Mouse (Mus musculus): Measurements from ENCODE around the gene Olfr937.

The Olfr937 gene

DNA sequence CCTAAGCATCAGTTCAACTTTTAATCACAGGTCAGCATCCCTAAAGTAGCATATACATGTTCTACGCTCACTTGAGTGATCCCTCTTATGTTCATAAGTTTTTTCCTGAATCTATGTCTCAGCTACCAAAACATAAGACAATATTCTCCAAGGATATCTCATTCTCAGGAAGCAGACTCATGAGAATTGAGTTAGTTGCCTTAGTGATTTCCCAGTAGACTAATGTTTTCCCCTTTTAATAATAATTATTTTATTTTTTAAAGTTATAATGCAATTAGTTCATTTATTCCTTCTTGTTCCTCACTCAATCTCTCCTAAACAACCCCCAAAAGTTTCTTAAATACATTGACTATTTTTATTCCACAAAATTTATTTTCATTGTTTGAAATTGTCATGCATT, at the start of gene Olfr937:
Gene Olfr937, minus strand, starts transcription at position 101 of the 400 bp plus-strand sequence.
- no peak for DNase-seq (ENCODE audit: low spot score)

GRCm38 (mm10) chr9:39078787-39079186, 14.0 kb upstream of the Olfr937 start, which contains the start of gene Olfr938:
Gene Olfr938 (minus strand): TSS chr9:39078887.
- no peak for DNase-seq (ENCODE audit: low spot score)

GRCm38 (mm10) chr9:39023277-39023676, 41.5 kb downstream of the Olfr937 start, which contains the start of gene Olfr146:
Gene Olfr146 (minus strand): TSS chr9:39023377.
- DNase-seq (ENCODE audit: low spot score) = no peak
